Mouse (Mus musculus) ES-E14 (cell line): ENCODE results near the gene Tmcc1.

ENCODE experiments used
- CHD2 ChIP-seq: IDR thresholded peaks from 2 replicates; pipeline ENCODE4 v1.6.1; 2014; ENCODE audit warnings: mild to moderate bottlenecking, low read depth, low read length, inconsistent platforms
- HCFC1 ChIP-seq: IDR thresholded peaks from 2 replicates; pipeline ENCODE4 v1.6.1; 2012; ENCODE audit warnings: low read length, inconsistent platforms, borderline replicate concordance; ENCODE audit not compliant: insufficient read depth
- MAFK ChIP-seq: IDR thresholded peaks from 2 replicates; pipeline ENCODE4 v1.6.1; 2014; ENCODE audit warnings: mild to moderate bottlenecking, low read depth, low read length, inconsistent platforms; ENCODE audit not compliant: insufficient read depth
- ZNF384 ChIP-seq: IDR thresholded peaks from 2 replicates; pipeline ENCODE4 v1.6.1; 2012; ENCODE audit warnings: low read depth, low read length, inconsistent platforms

DNA sequence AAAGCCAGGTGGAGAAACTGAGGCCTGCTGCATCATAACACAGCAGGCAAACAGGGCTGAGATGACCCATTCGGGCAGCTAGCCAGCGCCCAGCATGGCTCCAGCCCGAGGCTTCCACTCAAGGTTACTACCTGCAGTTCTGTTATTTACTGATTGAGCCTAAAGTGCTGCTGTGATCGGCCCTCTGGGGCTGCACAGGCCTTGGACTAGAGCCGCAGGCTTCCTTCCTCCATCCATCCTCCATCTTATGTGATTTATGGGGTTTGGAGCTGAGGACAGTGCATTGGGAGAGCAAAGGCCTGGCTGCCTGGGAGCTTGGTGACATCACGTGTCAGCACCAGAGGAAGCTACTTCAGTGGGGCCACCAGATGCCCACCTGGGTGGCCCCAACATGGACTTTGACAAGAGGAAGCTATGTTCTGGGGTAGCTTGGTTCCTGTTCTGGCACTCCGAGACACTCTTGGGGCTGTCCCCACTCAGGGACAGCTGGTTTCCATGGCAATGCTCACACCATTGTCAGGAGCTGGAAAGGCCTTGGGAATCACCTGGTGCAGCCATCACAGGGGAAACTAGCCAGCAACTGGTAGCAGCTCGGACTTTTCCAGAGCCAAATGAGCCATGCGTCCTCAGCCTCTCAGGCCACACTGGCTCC lies 206.1 kb downstream of the Tmcc1 start:
- TF ChIP-seq CHD2: no peak
- no peak for TF ChIP-seq HCFC1
- TF ChIP-seq ZNF384: no peak
- TF ChIP-seq MAFK: no peak
